Mouse (Mus musculus) layer of hippocampus, postnatal 14 days (tissue): ENCODE measurements at regions not wholly inside any gene's neighbourhood (a gene's known extent, or its start where the extent isn't known, plus 50 kb on each side); places are given as distances from the start of the nearest gene placed in this dataset.

Experiments used
- DNase-seq, 2 experiments: peaks; one replicate each; pipeline ENCODE4 v3.0.0; 2021 to 2022; ENCODE audit warnings: low spot score in 2 of 2, mixed read lengths in 1 of 2

DNA sequence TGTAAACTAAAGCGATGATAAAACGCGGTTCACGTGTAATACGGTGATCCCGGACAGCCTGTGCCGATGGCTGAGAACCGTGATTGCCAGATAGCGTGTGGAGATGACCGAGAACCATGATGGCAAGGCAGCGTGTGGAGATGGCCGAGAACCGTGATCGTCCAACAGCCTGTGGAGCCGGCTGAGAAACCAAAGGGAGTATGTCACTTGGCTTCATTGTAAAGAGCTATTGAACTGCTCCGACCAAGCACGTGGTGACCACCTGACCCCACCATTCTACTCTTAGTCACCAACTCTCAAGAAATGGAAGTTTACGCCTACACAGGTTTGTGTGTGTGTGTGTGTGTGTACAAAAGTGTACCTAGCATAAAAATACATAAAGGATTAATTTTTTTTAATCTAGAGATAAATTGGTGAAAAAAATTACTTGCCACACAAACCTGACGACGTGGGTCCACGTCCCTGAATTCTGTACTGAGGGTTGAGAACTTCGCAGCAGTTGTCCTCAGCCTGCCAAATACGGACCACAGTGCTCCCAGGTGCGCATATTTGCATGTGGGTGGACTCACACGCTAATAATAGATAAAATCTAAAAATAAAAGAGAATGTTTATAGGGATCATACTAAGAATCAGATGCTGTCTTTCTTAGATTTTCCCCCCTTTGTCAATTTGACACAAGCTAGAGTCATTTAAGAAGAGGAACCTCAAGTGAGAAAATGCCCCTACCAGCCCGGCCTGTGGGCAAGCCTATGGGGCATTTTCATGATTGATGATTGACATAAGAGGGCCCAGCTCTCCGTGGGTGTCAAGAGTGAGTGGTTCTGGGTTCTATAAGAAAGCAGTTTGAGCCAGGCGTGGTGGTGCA, 56.6 kb upstream of the Mef2a start:
- DNase-seq: no peak

DNA sequence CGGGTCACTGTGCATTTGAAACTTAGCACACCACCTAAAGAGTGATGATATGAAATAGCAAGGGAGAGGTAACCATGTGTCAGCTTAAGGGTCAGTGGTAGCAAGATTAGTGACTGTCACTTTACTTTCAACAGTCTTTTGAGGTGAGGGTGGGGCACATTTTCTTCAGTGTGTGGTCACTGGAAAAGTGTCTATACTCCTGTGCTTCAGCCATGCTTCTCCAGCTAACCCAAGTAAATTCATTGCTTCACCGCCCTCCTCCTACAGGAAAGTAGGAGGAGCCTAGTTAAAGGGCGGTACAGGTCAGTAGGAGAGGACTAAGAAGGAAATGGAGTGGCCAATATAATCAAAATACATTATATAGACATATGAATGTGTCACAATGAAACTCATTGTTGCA, 55.7 kb upstream of the Mef2a start:
- no peak for DNase-seq

DNA sequence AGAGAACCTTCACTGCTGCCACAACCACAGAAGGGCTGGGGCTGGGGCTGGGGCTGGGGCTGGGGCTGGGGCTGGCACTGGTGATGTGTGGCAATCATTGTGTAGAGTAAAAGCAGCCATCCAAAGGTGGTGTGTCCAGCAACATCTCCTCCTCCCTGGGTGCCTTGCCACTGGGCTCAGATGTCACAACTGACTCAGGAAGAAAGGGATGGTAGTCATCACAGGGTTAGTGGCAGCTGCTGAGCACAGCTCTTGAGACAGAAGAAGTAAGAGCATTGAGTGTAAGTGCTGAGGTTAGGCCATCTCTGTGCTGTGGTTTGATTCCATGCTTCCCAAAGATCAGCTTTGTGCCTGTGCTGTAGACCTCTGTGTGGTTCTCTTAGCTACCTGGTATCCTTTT, 53.4 kb upstream of the Mef2a start:
- no peak for DNase-seq

- DNase-seq: no peak
These were observed 52.9 kb upstream of the Mef2a start for GRCm38 (mm10) chr7:67425581-67425980.

GRCm38 (mm10) chr7:67424810-67425485, 52.3 kb upstream of the Mef2a start:
- DNase-seq: no peak
